Mouse (Mus musculus) heart, embryonic 11.5 days (tissue): ENCODE measurements around the gene Nhlh2. TPM values are rescaled to one million over a fixed set of nuclear protein-coding genes. Genes with fewer than 3 reads are reported as not detected.

Source experiments
- ATAC-seq: fragments of 200-750 bp; cut with Nextera tagmentation; replicated peaks from 2 replicates; pipeline ENCODE4 v1.8.0; 2017; ENCODE audit warnings: moderate library complexity; ENCODE audit not compliant: insufficient number of reproducible peaks, low FRiP score, low TSS enrichment
- H3K27ac ChIP-seq: fragments of 300-500 bp; sonication (generic); 2 replicates; pipeline ENCODE4 v1.5.1; 2014; ENCODE audit warnings: mild to moderate bottlenecking, low read depth, low read length
- H3K27me3 ChIP-seq: fragments of 300-500 bp; sonication (generic); 2 replicates; pipeline ENCODE4 v1.6.1; 2014; ENCODE audit warnings: mild to moderate bottlenecking, low read length, mixed read lengths; ENCODE audit not compliant: control insufficient read depth, insufficient read depth
- H3K36me3 ChIP-seq: fragments of 300-500 bp; sonication (generic); 2 replicates; pipeline ENCODE4 v1.6.1; 2014; ENCODE audit warnings: mild to moderate bottlenecking, low read length, moderate library complexity, mixed read lengths; ENCODE audit not compliant: control insufficient read depth, insufficient read depth
- H3K4me1 ChIP-seq: fragments of 300-500 bp; sonication (generic); 2 replicates; pipeline ENCODE4 v1.6.1; 2014; ENCODE audit warnings: low read length; ENCODE audit not compliant: control insufficient read depth, insufficient read depth
- H3K4me2 ChIP-seq: fragments of 300-500 bp; sonication (generic); 2 replicates; pipeline ENCODE4 v1.6.1; 2014; ENCODE audit warnings: mild to moderate bottlenecking, moderate library complexity
- H3K4me3 ChIP-seq: fragments of 300-500 bp; sonication (generic); 2 replicates; pipeline ENCODE4 v1.5.1; 2014; ENCODE audit warnings: low read depth, low read length
- H3K9ac ChIP-seq: fragments of 300-500 bp; sonication (generic); 2 replicates; pipeline ENCODE4 v1.6.1; 2014; ENCODE audit warnings: mild to moderate bottlenecking, low read depth, low read length, moderate library complexity
- H3K9me3 ChIP-seq: fragments of 300-500 bp; sonication (generic); replicated peaks from 2 replicates; pipeline ENCODE4 v1.6.1; 2016; ENCODE audit warnings: low read length; ENCODE audit not compliant: control insufficient read depth
- WGBS: fragments of 180-500 bp; shearing (Covaris S2); extraction: QIAGEN DNeasy Blood & Tissue Kit; methylation state at CpG from one replicate; pipeline ENCODE4 v1.1.7; 2014; ENCODE audit not compliant: insufficient replicate concordance; 5-methylcytosine and 5-hydroxymethylcytosine counted together
- polyA plus RNA-seq: library from polyadenylated mRNA; unstranded; fragments of >200 nt; fragmentation: Nextera tagmentation; extraction: Ambion mirVana; gene quantifications from 2 replicates; pipeline ENCODE4 v1.2.1, GENCODE M21; 2014

The Nhlh2 gene
- polyA plus RNA-seq, 1 experiment from 2014 or later = 0.06 TPM

DNA sequence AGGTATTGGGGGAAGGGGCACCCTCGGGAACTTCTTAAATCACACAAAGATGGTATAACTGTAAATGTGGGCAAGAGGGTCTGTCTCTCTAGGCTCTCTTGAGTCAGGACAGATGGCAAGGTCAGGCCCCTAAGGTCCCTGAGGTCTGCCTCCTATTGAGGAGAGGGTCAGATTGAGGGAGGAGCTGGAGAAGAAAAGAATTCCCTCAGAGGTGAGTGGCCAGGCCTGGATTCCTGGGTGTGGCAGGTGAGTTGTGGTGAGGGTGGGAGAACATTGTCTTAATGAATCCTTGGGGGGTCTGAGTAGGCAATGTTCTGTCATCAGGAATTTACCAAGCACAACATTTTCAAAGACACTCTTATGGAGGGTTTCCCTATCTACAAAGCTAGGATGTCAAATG lies 10.7 kb downstream of the Nhlh2 start:
- Histone ChIP-seq H3K36me3 (no peaks in the 10 kb centered on the region), H3K27ac (no peak overlapping the region), H3K27me3 (peaks cover 17% of the 10 kb centered on the region), H3K9me3 (no peaks in the 10 kb centered on the region), H3K9ac (no peak overlapping the region), H3K4me2 (no peak overlapping the region), H3K4me1 (peaks cover 2% of the 10 kb centered on the region; the same call in 1 of the 2 replicates), H3K4me3 (no peak overlapping the region)
- ATAC-seq = no peak
- 64% methylated on average over 1 of the region's 1 CpGs for WGBS

- 2% methylated on average over 2 of the region's 2 CpGs for WGBS
- no peak overlapping the region for H3K27ac ChIP-seq
- H3K4me1 ChIP-seq = peaks cover 2% of the 10 kb centered on the region; the same call in 1 of the 2 replicates
- H3K9me3 ChIP-seq = no peaks in the 10 kb centered on the region
- H3K4me2 ChIP-seq = peak overlapping the region; percentile 82; the same call in 1 of the 2 replicates
- peaks cover 1% of the 10 kb centered on the region; the same call in 1 of the 2 replicates for H3K27me3 ChIP-seq
- no peak overlapping the region for H3K9ac ChIP-seq
- no peak overlapping the region for H3K4me3 ChIP-seq
- H3K36me3 ChIP-seq = no peaks in the 10 kb centered on the region
- ATAC-seq = 0 out of 2 replicates have a peak, but pooled peaks have one; percentile 35
These were observed 12.8 kb downstream of the Nhlh2 start for GRCm38 (mm10) chr3:102022721-102023120.

GRCm38 (mm10) chr3:102023337-102023736 lies 13.5 kb downstream of the Nhlh2 start:
- Histone ChIP-seq H3K4me2 (peak overlapping the region; percentile 82), H3K9ac (peak overlapping the region; percentile 67), H3K27ac (no peak overlapping the region), H3K36me3 (no peaks in the 10 kb centered on the region), H3K4me3 (peak overlapping the region; percentile 42), H3K4me1 (peaks cover 2% of the 10 kb centered on the region; the same call in 1 of the 2 replicates), H3K9me3 (no peaks in the 10 kb centered on the region), H3K27me3 (no peaks in the 10 kb centered on the region; the same call in 1 of the 2 replicates)
- under 1% methylated on average over 28 of the region's 31 CpGs for WGBS
- no peak; the same call in 1 of the 2 replicates for ATAC-seq

DNA sequence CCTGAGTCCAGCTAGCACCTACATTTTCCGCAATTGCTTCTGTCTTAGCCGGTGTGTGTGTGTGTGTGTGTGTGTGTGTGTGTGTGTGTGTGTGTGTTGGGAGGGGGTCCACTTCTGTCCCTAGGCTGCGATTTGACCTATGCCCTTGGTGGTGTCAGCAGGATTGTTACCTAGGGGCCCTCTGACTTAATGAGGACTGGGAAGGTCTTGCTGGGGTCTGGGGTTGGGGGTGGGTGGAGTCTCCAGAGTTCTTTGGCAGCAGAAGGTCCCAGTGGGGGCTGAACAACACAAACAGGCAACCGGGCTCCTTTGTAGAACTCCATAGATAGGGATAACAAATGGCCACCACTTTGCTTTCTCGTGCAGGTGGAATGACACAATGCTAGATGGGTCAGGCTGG lies 14.0 kb downstream of the Nhlh2 start:
- no peak for ATAC-seq

GRCm38 (mm10) chr3:102024981-102025451 lies 15.1 kb downstream of the Nhlh2 start:
- no peaks in the 10 kb centered on the region; the same call in 1 of the 2 replicates for H3K27me3 ChIP-seq
- no peak overlapping the region for H3K4me2 ChIP-seq
- WGBS = 50% methylated on average over 9 of the region's 9 CpGs
- no peaks in the 10 kb centered on the region for H3K36me3 ChIP-seq
- no peak; the same call in 1 of the 2 replicates for ATAC-seq
- no peak overlapping the region for H3K9ac ChIP-seq
- H3K9me3 ChIP-seq = no peaks in the 10 kb centered on the region
- no peak overlapping the region for H3K27ac ChIP-seq
- H3K4me3 ChIP-seq = no peak overlapping the region
- H3K4me1 ChIP-seq = peaks cover 2% of the 10 kb centered on the region; the same call in 1 of the 2 replicates

More for the DNA sequence above, 14.0 kb downstream of the Nhlh2 start:
- Histone ChIP-seq H3K36me3 (no peaks in the 10 kb centered on the region), H3K27ac (no peak overlapping the region), H3K9ac (peak overlapping the region; percentile 67; the same call in 1 of the 2 replicates), H3K27me3 (no peaks in the 10 kb centered on the region; the same call in 1 of the 2 replicates), H3K9me3 (no peaks in the 10 kb centered on the region), H3K4me3 (peak overlapping the region; percentile 42), H3K4me2 (peak overlapping the region; percentile 82), H3K4me1 (peaks cover 2% of the 10 kb centered on the region; the same call in 1 of the 2 replicates)
- 6% methylated on average over 5 of the region's 5 CpGs for WGBS

- no peaks in the 10 kb centered on the region; the same call in 1 of the 2 replicates for H3K27me3 ChIP-seq
- no peak overlapping the region for H3K9ac ChIP-seq
- no peak overlapping the region for H3K4me2 ChIP-seq
- H3K4me3 ChIP-seq = no peak overlapping the region
- H3K27ac ChIP-seq = no peak overlapping the region
- 64% methylated on average over 5 of the region's 5 CpGs for WGBS
- no peaks in the 10 kb centered on the region for H3K9me3 ChIP-seq
- ATAC-seq = no peak
- peaks cover 2% of the 10 kb centered on the region; the same call in 1 of the 2 replicates for H3K4me1 ChIP-seq
- H3K36me3 ChIP-seq = no peaks in the 10 kb centered on the region
These were observed 15.8 kb downstream of the Nhlh2 start for GRCm38 (mm10) chr3:102025659-102026058.

GRCm38 (mm10) chr3:102027880-102028279 lies 18.0 kb downstream of the Nhlh2 start:
- 0 out of 2 replicates have a peak, but pooled peaks have one; percentile 34 for ATAC-seq
- no peak overlapping the region for H3K4me3 ChIP-seq
- no peaks in the 10 kb centered on the region for H3K9me3 ChIP-seq
- 58% methylated on average over 6 of the region's 6 CpGs for WGBS
- H3K9ac ChIP-seq = no peak overlapping the region
- no peaks in the 10 kb centered on the region for H3K27me3 ChIP-seq
- H3K27ac ChIP-seq = no peak overlapping the region
- H3K36me3 ChIP-seq = no peaks in the 10 kb centered on the region
- H3K4me1 ChIP-seq = peaks cover 2% of the 10 kb centered on the region; the same call in 1 of the 2 replicates
- no peak overlapping the region for H3K4me2 ChIP-seq

GRCm38 (mm10) chr3:102037806-102038205 lies 27.9 kb downstream of the Nhlh2 start:
- no peaks in the 10 kb centered on the region for H3K4me1 ChIP-seq
- H3K9ac ChIP-seq = no peak overlapping the region
- no peak overlapping the region for H3K4me3 ChIP-seq
- H3K4me2 ChIP-seq = no peak overlapping the region
- peaks cover 5% of the 10 kb centered on the region for H3K9me3 ChIP-seq
- 80% methylated on average over 5 of the region's 5 CpGs for WGBS
- H3K27me3 ChIP-seq = no peaks in the 10 kb centered on the region
- no peaks in the 10 kb centered on the region; the same call in 1 of the 2 replicates for H3K36me3 ChIP-seq
- no peak overlapping the region for H3K27ac ChIP-seq
- ATAC-seq = no peak

DNA sequence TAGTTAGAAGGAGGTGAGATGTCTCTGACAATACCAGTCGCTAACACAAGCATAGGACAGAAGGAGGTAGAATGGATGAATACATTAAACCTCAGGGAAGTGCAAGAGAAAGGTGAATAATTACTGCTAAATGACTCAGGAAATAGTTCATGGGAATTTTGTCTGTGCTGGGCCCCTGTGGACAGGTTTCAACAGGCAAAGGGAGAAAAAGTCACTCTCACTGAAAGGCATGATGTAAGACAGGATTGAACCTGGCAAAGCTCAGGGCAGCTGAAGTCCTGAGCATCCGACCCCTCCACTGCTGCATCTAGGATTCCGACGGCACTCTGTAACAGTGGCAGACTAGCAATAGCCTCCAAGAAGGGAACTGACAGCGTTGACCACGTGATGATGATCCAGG lies 28.7 kb downstream of the Nhlh2 start:
- Histone ChIP-seq H3K36me3 (no peaks in the 10 kb centered on the region; the same call in 1 of the 2 replicates), H3K27ac (no peak overlapping the region), H3K27me3 (no peaks in the 10 kb centered on the region), H3K9me3 (peaks cover 5% of the 10 kb centered on the region), H3K9ac (no peak overlapping the region), H3K4me1 (no peaks in the 10 kb centered on the region), H3K4me2 (no peak overlapping the region), H3K4me3 (no peak overlapping the region)
- 71% methylated on average over 6 of the region's 6 CpGs for WGBS
- no peak for ATAC-seq
